8 mouse cellular contexts compared by ENCODE assay signal in the genomic region with DNA sequence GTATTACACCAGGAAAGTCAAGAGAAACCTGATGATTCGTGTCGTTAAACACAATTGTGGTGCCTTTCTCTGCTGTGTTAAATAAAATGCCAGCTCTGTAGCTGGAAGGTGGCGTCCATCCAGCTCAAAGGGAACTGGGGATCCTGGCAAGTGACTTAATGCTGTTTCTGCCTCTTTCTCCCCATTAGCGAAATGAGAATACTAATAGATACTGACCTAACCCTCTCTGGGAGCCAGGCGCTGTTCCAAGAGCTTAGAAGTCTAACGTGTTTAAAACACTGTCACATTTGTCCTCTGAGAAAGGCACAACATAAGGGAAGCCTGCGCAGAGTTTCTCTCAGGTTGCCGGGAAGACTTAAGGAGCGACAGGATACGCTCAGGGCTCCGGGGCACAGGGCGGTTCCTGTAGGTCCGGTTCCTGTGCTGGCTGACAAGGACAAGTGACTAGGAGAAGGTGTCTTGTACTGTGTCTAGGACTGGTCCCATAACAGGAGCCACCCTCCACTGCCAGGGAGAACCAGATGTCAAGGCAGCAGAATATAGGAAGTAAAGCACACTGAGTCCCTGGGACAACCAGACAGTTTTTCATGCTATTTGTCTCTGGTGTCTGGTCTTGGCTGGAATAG.
DNase-seq lines count a peak whose midpoint lies in the region; ATAC-seq and TF ChIP-seq lines count a peak whose summit lies in the region.

No protein-coding gene starts in this region.

- TF ChIP-seq CTCF in Patski (IDR thresholded peaks at IDR 0.05): no peak

- no peak overlapping the region for H3K4me3 ChIP-seq in kidney, embryonic 15.5 days (replicated peaks)
- no peak overlapping the region for H3K4me3 ChIP-seq in embryonic facial prominence, embryonic 13.5 days
- H3K4me3 ChIP-seq in midbrain, embryonic 10.5 days: 0 out of 2 replicates have a peak overlapping the region, but pooled peaks have one; percentile 29

- WGBS in kidney, embryonic 15.5 days: 37% methylated on average over 13 of the region's 13 CpGs
- WGBS in embryonic facial prominence, embryonic 13.5 days: 39% methylated on average over 13 of the region's 13 CpGs
- WGBS in midbrain, embryonic 10.5 days: 63% methylated on average over 13 of the region's 13 CpGs

- H3K4me1 ChIP-seq in kidney, embryonic 15.5 days: peaks cover 30% of the 10 kb centered on the region
- peaks cover 17% of the 10 kb centered on the region for H3K4me1 ChIP-seq in embryonic facial prominence, embryonic 13.5 days
- H3K4me1 ChIP-seq in midbrain, embryonic 10.5 days: peaks cover 46% of the 10 kb centered on the region

- in situ Hi-C loops in Patski (cut with MboI; ENCODE audit: low pct_unique_long_range_greater_than_20kb): loop anchor here (5.0 kb wide), 1 partner anchor 78 kb away; a partner anchor contains a TSS

- H3K27me3 ChIP-seq in kidney, embryonic 15.5 days: peaks cover 3% of the 10 kb centered on the region; the same call in 1 of the 2 replicates
- H3K27me3 ChIP-seq in Patski: no peaks in the 10 kb centered on the region
- H3K27me3 ChIP-seq in embryonic facial prominence, embryonic 13.5 days: peaks cover 17% of the 10 kb centered on the region
- H3K27me3 ChIP-seq in midbrain, embryonic 10.5 days (ENCODE audit: low read depth, poor library complexity, severe bottlenecking): peaks cover 20% of the 10 kb centered on the region

- no peak for DNase-seq in kidney, postnatal 10 days
- DNase-seq in Patski (ENCODE audit: low read depth, low spot score): no peak
- DNase-seq in midbrain, embryonic 10.5 days (ENCODE audit: low spot score): no peak
- DNase-seq in adrenal gland, adult (ENCODE audit: inconsistent age in 2 of 2, low spot score in 1 of 2): no peak
- no peak for DNase-seq in adrenal gland, adult 8-10 months
- DNase-seq in adrenal gland, postnatal 4 days (ENCODE audit: low spot score in 2 of 2): no peak

- CTCF ChIA-PET in Patski (lab: Charles Lee): interaction anchor here (0.8 to 4.1 kb wide), 16 partner anchors 10 to 102 kb away, joined by 3 to 36 read pairs (median 4); a partner anchor contains a TSS

- H3K9ac ChIP-seq in kidney, embryonic 15.5 days: no peak overlapping the region
- H3K9ac ChIP-seq in embryonic facial prominence, embryonic 13.5 days: no peak overlapping the region

- peak overlapping the region; percentile 75 for H3K27ac ChIP-seq in kidney, embryonic 15.5 days
- no peak overlapping the region for H3K27ac ChIP-seq in embryonic facial prominence, embryonic 13.5 days
- peak overlapping the region; percentile 60 for H3K27ac ChIP-seq in midbrain, embryonic 10.5 days (replicated peaks)

- H3K4me2 ChIP-seq in kidney, embryonic 15.5 days: peak overlapping the region; percentile 47
- H3K4me2 ChIP-seq in embryonic facial prominence, embryonic 13.5 days: peak overlapping the region; percentile 57

- no peaks in the 10 kb centered on the region for H3K9me3 ChIP-seq in kidney, embryonic 15.5 days (replicated peaks)
- H3K9me3 ChIP-seq in embryonic facial prominence, embryonic 13.5 days: no peaks in the 10 kb centered on the region
- H3K9me3 ChIP-seq in midbrain, embryonic 10.5 days (replicated peaks): no peaks in the 10 kb centered on the region

- POLR2A ChIA-PET in Patski (lab: Charles Lee): interaction anchor here (0.9 to 1.9 kb wide), 3 partner anchors 31 to 76 kb away, joined by 3 to 12 read pairs (median 5); a partner anchor contains a TSS

- no peak for ATAC-seq in kidney, embryonic 15.5 days (replicated peaks; ENCODE audit: low FRiP score)
- peak; percentile 12 for ATAC-seq in Patski
- ATAC-seq in embryonic facial prominence, embryonic 13.5 days (ENCODE audit: insufficient number of reproducible peaks, insufficient read depth, low FRiP score, low TSS enrichment, low read depth): no peak

- H3K36me3 ChIP-seq in kidney, embryonic 15.5 days: no peaks in the 10 kb centered on the region
- H3K36me3 ChIP-seq in embryonic facial prominence, embryonic 13.5 days: no peaks in the 10 kb centered on the region
- H3K36me3 ChIP-seq in midbrain, embryonic 10.5 days: no peaks in the 10 kb centered on the region
